Mouse (Mus musculus) monocyte, adult 5-6 weeks (primary cell): ENCODE data around the gene Vrk2. TPM values are rescaled to one million over a fixed set of nuclear protein-coding genes. Genes with fewer than 3 reads are reported as not detected.

Experiments used
- ATAC-seq: fragments of 153-309, 156-312 bp; replicated peaks from 2 replicates; pipeline ENCODE4 v1.8.0; 2017; ENCODE audit warnings: mild to moderate bottlenecking; ENCODE audit not compliant: low TSS enrichment, insufficient number of reproducible peaks, severe bottlenecking, poor library complexity, low FRiP score
- total RNA-seq: library from RNA; stranded (forward); fragments of 200-1000, 200-491, 200-594 nt; gene quantifications from 3 replicates; pipeline ENCODE4 v1.2.3, GENCODE M21; 2017

Gene Vrk2
- total RNA-seq, 1 experiment from 2014 or later = 47.2 TPM

DNA sequence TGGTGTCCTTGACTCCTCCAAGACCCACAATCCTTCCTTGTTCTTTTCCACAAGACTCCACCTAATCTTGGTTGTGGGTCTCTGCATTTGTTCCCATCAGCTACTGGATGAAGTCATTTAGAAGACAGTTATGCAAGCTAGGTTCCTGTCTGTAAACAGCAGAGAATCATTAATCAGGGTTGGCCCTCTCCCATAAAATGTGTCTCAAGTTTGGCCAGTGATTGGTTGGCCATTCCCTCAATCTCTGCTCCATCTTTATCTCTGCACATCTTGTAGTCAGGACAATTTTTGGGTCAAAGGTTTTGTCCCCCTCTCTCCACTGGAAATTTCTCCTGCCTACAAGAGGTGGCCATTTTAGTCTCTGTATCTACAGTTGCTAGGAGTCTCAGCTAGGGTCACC is 149.4 kb downstream of the Vrk2 start:
- ATAC-seq = no peak

GRCm38 (mm10) chr11:26441121-26441520 is 152.7 kb downstream of the Vrk2 start:
- ATAC-seq = no peak

GRCm38 (mm10) chr11:26437818-26438217 is 156.0 kb downstream of the Vrk2 start:
- no peak for ATAC-seq

DNA sequence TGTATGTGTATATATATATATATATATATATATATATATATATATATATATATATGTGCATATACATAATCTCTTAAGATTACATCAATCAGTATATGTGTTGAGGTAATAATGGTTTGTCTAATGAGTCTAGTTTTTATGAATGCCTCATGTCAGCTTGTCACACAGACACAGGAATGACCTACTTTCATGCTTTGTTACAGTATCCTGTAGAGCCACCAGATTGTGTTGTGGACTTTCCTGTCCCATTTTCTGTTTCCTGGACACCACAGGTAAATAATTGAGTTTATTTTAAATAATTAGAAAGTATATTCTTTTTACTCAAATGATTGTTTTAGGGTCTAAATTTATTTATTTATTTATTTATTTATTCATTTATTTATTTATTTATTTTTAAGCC is 159.6 kb downstream of the Vrk2 start:
- ATAC-seq = no peak

DNA sequence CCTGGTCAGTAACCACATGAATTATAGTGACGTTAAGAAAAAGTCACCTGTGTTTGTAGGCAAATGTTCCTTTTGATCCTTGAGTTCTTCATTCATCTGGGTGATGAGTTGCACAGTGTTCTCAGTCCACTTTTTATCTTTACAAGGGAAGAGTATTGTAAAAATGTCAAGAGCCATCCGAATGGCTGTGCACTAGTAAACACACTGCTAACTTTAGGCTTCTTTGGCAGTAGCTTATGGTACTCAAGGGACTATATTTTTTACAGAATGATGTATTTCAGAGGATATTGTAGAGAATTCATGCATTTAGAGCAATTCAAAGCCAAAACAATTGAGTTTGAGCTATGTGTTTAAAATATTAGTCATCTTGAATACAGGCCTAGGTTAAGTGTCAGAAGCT is 172.3 kb downstream of the Vrk2 start:
- ATAC-seq = no peak

Other genes starting within 250 kb of the Vrk2 start
- 19.3 to 30.5 TPM (median 28.8 TPM) in 3 replicates for gene Fancl, start 207.9 kb downstream of the Vrk2 start, total RNA-seq
- gene Gm6899, start 758 bp downstream of the Vrk2 start, total RNA-seq = not detected in 3 replicates